Mouse (Mus musculus) hindbrain, embryonic 11.5 days (tissue): Measurements from ENCODE around the gene Fam173b. TPM values are rescaled to one million over a fixed set of nuclear protein-coding genes. Genes with fewer than 3 reads are reported as not detected.

Experiments
- ATAC-seq: fragments of 200-750 bp; cut with Nextera tagmentation; 2 replicates; pipeline ENCODE4 v1.8.0; 2017; ENCODE audit warnings: mild to moderate bottlenecking, moderate TSS enrichment, moderate library complexity; ENCODE audit not compliant: low FRiP score
- DNase-seq: peaks from one replicate; pipeline ENCODE4 v3.0.0-alpha.2; 2015; ENCODE audit warnings: low spot score
- H3K27ac ChIP-seq: fragments of 300-500 bp; sonication (generic); 2 replicates; pipeline ENCODE4 v1.5.1; 2014; ENCODE audit warnings: mild to moderate bottlenecking, low read depth, low read length
- H3K27me3 ChIP-seq: fragments of 300-500 bp; sonication (generic); 2 replicates; pipeline ENCODE4 v1.6.1; 2014; ENCODE audit warnings: mild to moderate bottlenecking, low read length, moderate library complexity, mixed read lengths; ENCODE audit not compliant: control insufficient read depth, insufficient read depth
- H3K36me3 ChIP-seq: fragments of 300-500 bp; sonication (generic); 2 replicates; pipeline ENCODE4 v1.6.1; 2014; ENCODE audit warnings: mild to moderate bottlenecking, low read length, moderate library complexity, mixed read lengths; ENCODE audit not compliant: control insufficient read depth, insufficient read depth
- H3K4me1 ChIP-seq: fragments of 300-500 bp; sonication (generic); replicated peaks from 2 replicates; pipeline ENCODE4 v1.6.1; 2014; ENCODE audit warnings: low read length, mixed read lengths; ENCODE audit not compliant: control insufficient read depth, insufficient read depth
- H3K4me2 ChIP-seq: fragments of 300-500 bp; sonication (generic); replicated peaks from 2 replicates; pipeline ENCODE4 v1.6.1; 2014; ENCODE audit warnings: mild to moderate bottlenecking, low read depth, low read length
- H3K4me3 ChIP-seq: fragments of 300-500 bp; sonication (generic); 2 replicates; pipeline ENCODE4 v1.5.1; 2014; ENCODE audit warnings: low read depth, low read length
- H3K9ac ChIP-seq: fragments of 300-500 bp; sonication (generic); 2 replicates; pipeline ENCODE4 v1.6.1; 2014; ENCODE audit warnings: low read depth, low read length
- H3K9me3 ChIP-seq: fragments of 300-500 bp; sonication (generic); 2 replicates; pipeline ENCODE4 v1.6.1; 2016; ENCODE audit warnings: low read length; ENCODE audit not compliant: control insufficient read depth
- WGBS: fragments of 180-500 bp; shearing (Covaris S2); extraction: QIAGEN DNeasy Blood & Tissue Kit; methylation state at CpG from one replicate; pipeline ENCODE4 v1.1.7; 2014; 5-methylcytosine and 5-hydroxymethylcytosine counted together
- polyA plus RNA-seq: library from polyadenylated mRNA; unstranded; fragments of >200 nt; fragmentation: Nextera tagmentation; extraction: Ambion mirVana; gene quantifications from 2 replicates; pipeline ENCODE4 v1.2.1, GENCODE M21; 2014

Gene Fam173b
- polyA plus RNA-seq, 1 experiment from 2014 or later: 15.6 TPM

DNA sequence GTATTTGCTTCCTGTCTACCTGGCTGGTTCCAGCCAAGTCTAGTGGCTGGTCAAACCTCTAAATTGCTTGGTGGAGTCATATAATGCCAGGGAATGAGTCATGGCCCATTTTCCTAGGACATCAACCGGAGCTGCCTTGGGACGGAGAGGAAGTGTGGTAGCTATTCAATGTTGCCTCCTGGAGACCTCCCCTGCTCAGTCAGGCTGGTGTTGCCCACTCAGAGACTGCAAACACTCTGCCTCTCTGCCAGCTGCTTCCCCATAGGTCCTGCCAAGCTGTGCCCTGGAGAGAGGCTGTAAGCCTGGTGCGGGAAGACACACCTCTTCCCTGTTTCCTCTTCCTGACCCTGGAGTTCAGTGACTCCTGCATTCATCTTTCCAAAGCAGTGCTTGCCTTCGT is 30.8 kb downstream of the Fam173b start:
- ATAC-seq: no peak
- Histone ChIP-seq H3K4me3 (no peak overlapping the region), H3K36me3 (no peaks in the 10 kb centered on the region), H3K9me3 (no peaks in the 10 kb centered on the region), H3K4me2 (no peak overlapping the region), H3K4me1 (no peaks in the 10 kb centered on the region), H3K27ac (no peak overlapping the region), H3K27me3 (no peaks in the 10 kb centered on the region), H3K9ac (no peak overlapping the region)
- 94% methylated on average over 4 of the region's 4 CpGs for WGBS
- no peak for DNase-seq

DNA sequence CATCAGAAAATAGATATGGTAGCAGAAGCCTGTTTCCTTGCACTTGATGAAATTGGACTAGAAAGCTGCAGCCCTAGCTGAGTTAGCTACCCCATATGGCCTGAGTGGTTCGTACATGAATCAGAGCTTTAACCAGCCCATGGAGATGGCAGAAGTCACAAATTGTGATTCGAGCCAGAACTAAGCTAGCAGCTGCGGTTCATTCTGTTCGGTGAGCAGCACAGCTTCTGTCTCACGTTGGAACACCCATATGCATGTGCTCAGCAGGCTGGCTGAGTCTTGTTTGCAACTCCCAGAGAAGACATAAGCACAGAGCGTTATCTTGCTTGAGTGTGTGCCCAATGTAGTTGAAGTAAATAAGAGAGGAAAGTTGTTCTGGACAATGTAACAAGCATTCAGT is 32.9 kb downstream of the Fam173b start:
- H3K4me2 ChIP-seq: no peak overlapping the region
- no peak for ATAC-seq
- no peaks in the 10 kb centered on the region for H3K9me3 ChIP-seq
- H3K4me1 ChIP-seq: no peaks in the 10 kb centered on the region
- H3K27ac ChIP-seq: no peak overlapping the region
- H3K9ac ChIP-seq: no peak overlapping the region
- no peaks in the 10 kb centered on the region for H3K27me3 ChIP-seq
- 87% methylated on average over 6 of the region's 6 CpGs for WGBS
- no peak overlapping the region for H3K4me3 ChIP-seq
- no peak for DNase-seq
- no peaks in the 10 kb centered on the region for H3K36me3 ChIP-seq

DNA sequence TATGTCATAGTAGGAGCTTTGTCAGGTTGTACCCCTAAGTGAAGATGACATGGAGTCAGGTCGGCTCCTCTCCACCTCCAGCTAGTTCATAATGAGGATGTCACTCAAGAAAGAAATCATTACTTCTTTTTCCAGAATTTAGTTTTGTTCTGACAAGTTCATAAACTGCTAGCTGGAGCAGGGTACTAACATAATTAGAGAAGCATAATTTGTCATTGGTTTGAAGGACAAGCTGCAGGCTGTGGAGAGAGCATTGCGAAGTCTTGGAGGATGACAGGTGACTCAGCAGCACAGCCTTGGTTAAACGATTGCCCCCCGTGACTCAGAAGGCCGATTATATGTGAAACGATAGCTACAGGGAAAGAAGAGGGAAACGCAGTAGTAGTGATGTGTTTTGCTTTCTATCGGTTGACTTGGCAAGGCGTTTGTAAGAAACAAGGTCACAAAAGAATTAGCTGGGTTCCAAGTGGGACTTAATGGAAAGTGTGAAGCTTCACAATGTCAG is 34.5 kb downstream of the Fam173b start:
- Histone ChIP-seq H3K9ac (no peak overlapping the region), H3K9me3 (no peaks in the 10 kb centered on the region), H3K36me3 (no peaks in the 10 kb centered on the region), H3K27me3 (no peaks in the 10 kb centered on the region), H3K4me2 (no peak overlapping the region), H3K27ac (no peak overlapping the region), H3K4me1 (no peaks in the 10 kb centered on the region), H3K4me3 (no peak overlapping the region)
- 90% methylated on average over 9 of the region's 9 CpGs for WGBS
- ATAC-seq (no peak), DNase-seq (no peak)

DNA sequence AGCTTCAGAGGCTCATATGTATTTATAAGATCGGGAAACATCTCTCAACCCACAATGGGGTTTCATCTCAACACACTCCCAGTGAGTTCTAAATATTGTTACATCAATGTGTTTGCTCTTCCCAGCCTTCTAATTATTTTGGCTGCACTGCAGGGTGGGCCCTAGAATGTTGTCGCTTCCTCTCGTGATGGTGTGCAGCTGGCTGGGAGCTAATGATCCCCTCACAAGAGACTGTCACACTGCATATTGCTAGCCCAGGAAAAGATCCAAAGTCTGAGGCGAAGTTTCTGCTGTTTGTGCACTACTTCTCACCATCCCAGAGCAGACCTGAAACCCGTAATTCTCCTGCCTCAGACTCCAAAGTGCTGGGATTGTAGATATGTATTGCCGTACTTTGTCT is 45.6 kb downstream of the Fam173b start:
- Histone ChIP-seq H3K9ac (no peak overlapping the region), H3K36me3 (no peaks in the 10 kb centered on the region), H3K4me3 (no peak overlapping the region), H3K27ac (no peak overlapping the region), H3K4me1 (no peaks in the 10 kb centered on the region), H3K4me2 (no peak overlapping the region), H3K27me3 (no peaks in the 10 kb centered on the region), H3K9me3 (no peaks in the 10 kb centered on the region)
- ATAC-seq: no peak
- no peak for DNase-seq
- 91% methylated on average over 6 of the region's 6 CpGs for WGBS

DNA sequence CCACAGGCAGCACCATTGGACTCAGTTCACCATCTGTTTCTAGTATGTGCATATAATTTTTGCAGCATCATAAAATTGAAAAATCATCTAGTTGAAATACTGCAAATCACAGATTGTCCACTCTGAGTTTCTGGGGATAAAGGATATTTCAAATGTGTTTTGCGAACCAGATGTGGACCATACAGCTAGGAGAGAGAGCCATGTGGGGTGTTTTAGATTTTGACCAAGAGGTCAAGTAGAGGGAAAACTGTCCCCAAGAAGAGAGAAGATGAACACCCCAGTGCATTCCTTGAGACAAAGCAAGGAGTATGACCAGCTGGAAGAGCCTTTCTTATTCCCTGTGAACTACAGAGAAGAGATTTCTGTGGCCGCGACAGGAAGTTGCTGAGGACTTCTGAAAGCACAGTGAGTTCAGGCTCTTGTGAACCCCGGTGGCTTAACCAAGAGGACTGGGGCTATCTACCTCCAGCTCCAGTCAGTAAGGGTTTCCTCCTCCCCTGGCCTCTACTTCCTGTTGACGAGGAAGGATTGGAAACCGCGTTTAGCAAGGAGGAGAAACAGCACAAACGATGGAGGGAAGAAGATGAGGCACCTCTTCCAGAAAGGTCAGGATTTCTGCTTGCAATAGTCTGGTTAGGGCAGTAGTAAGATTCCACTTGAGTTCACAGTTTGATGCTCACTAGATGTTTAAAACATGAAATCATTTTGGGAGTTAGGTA is 46.4 kb downstream of the Fam173b start:
- ATAC-seq: no peak
- WGBS: 83% methylated on average over 8 of the region's 8 CpGs
- no peaks in the 10 kb centered on the region for H3K4me1 ChIP-seq
- H3K4me3 ChIP-seq: no peak overlapping the region
- DNase-seq: no peak
- no peak overlapping the region for H3K4me2 ChIP-seq
- H3K27me3 ChIP-seq: no peaks in the 10 kb centered on the region
- no peak overlapping the region for H3K9ac ChIP-seq
- no peaks in the 10 kb centered on the region for H3K9me3 ChIP-seq
- no peak overlapping the region for H3K27ac ChIP-seq
- no peaks in the 10 kb centered on the region for H3K36me3 ChIP-seq

DNA sequence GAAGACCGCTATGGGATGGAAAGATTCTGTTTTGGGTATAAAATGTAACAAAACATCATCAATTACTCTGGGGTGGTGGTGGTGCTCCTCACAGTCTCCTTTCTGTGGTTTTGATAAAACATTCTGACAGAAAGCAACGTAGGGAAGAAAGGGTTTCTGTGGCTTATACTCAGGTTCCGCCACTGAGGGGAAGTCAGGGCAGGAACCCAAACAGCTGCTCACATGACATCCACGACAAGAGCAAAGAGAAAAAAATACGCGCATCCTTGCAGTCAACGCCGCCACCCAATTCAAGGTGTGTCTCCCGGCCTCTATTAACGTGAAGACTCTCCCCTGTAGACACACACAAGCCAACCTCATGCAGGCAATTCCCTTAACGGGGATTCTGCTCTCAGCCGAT is 48.0 kb downstream of the Fam173b start:
- H3K4me1 ChIP-seq: no peaks in the 10 kb centered on the region
- no peak overlapping the region for H3K9ac ChIP-seq
- no peak for ATAC-seq
- DNase-seq: no peak
- no peaks in the 10 kb centered on the region for H3K36me3 ChIP-seq
- WGBS: 95% methylated on average over 12 of the region's 12 CpGs
- no peak overlapping the region for H3K27ac ChIP-seq
- no peak overlapping the region for H3K4me3 ChIP-seq
- H3K4me2 ChIP-seq: no peak overlapping the region
- H3K27me3 ChIP-seq: no peaks in the 10 kb centered on the region
- no peaks in the 10 kb centered on the region for H3K9me3 ChIP-seq

DNA sequence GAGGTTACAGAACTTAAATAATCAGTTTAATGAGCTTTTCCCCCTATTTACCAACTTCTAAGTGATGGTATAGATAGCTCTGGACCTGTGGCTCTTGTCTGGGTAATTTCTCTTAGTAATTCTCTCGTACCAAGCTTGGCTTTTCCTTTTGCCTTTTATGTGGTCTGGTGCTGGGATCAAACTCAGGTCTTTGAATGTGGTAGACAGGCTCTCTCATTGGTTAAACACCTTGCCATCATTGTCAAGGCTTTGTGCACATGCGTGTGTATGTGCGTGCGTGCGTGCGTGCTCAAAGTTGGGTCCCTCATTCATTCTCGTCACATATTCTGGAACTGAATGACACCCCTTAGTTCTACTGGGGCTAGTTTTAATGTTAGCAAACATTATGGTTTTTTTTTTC is 49.2 kb downstream of the Fam173b start:
- no peak for ATAC-seq
- Histone ChIP-seq H3K27ac (no peak overlapping the region), H3K4me3 (no peak overlapping the region), H3K27me3 (no peaks in the 10 kb centered on the region), H3K36me3 (no peaks in the 10 kb centered on the region), H3K4me2 (no peak overlapping the region), H3K4me1 (no peaks in the 10 kb centered on the region), H3K9me3 (no peaks in the 10 kb centered on the region), H3K9ac (no peak overlapping the region)
- 94% methylated on average over 7 of the region's 7 CpGs for WGBS
- DNase-seq: no peak

DNA sequence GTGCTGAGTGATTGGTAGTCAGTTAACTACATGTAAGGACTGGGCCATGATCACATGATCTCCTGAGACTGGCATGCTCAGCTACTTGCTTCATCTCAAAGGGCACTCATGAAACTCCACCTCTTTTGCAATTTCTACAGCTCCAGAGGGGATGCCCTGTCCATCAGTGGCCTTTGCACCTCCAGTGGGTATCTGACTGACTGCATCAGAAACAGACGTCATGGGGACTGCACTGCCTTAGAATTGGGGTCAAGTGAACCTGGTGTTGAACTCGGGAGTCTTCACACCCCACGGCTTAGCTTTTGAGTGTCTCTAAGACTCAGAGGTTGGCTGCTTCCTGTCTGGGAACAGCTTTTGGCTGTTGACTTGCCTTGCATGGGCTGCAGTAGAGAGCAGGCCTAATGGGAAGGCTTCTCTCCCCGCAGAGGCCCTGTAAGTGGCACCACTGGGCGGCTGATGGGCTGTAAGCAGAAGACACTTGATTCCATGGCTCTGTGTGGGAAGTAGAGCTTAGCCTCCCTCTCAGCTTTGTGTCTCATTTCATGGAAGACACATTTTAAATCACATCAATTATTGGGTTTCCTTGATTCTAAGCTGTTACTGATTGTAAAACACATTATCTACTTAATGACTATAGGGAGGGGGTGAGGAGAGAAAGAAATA is 58.6 kb downstream of the Fam173b start:
- DNase-seq (no peak), ATAC-seq (no peak)
- Histone ChIP-seq H3K4me1 (no peaks in the 10 kb centered on the region), H3K9ac (no peak overlapping the region), H3K27ac (no peak overlapping the region), H3K4me2 (no peak overlapping the region), H3K27me3 (no peaks in the 10 kb centered on the region), H3K9me3 (no peaks in the 10 kb centered on the region), H3K4me3 (no peak overlapping the region), H3K36me3 (no peaks in the 10 kb centered on the region)
- whole genome bisulfite sequencing: 74% methylated on average over 5 of the region's 5 CpGs

DNA sequence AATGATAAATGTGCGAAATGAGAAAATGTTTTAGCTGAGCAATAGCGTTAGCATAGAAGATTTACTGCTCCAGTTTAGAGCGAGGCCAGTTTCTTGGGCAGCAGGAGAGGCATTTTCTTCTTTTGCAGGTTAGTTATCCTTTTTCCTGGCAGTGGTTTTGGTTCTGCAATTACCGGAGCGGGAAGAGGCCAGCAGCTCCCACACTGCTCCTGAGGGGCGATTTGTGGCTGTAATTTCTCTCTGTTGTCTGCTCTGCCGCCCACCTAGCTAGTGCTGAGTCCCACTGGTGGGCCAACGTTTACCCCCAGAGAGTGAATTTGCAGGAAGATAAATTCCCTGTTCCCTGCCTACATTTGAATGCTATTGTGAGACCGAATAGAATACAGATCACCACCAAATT is 59.2 kb downstream of the Fam173b start:
- H3K4me3 ChIP-seq: no peak overlapping the region
- H3K27ac ChIP-seq: no peak overlapping the region
- no peak overlapping the region for H3K4me2 ChIP-seq
- DNase-seq: no peak
- no peaks in the 10 kb centered on the region for H3K27me3 ChIP-seq
- no peaks in the 10 kb centered on the region for H3K9me3 ChIP-seq
- no peaks in the 10 kb centered on the region for H3K36me3 ChIP-seq
- no peak for ATAC-seq
- 85% methylated on average over 9 of the region's 9 CpGs for WGBS
- H3K4me1 ChIP-seq: no peaks in the 10 kb centered on the region
- no peak overlapping the region for H3K9ac ChIP-seq
